Mouse (Mus musculus): ENCODE results near the gene Ppm1j.

- TF ChIP-seq GATA1 (IDR thresholded peaks at IDR 0.05; ENCODE audit: borderline replicate concordance, low read length) (no peak), FLI1 (IDR thresholded peaks at IDR 0.05; ENCODE audit: low read length) (no peak)
Measured at GRCm38 (mm10) chr3:104765021-104765420, 15.8 kb upstream of the Ppm1j start.

All from megakaryocyte, embryonic 14.5 days (primary cell).